Mouse (Mus musculus) MEL (cell line): Measurements from ENCODE around the gene A030005K14Rik. TPM values are rescaled to one million over a fixed set of nuclear protein-coding genes. Genes with fewer than 3 reads are reported as not detected.

Experiments used
- DNase-seq: peaks from one replicate; pipeline ENCODE4 v3.0.0; 2011; ENCODE audit warnings: low read depth, low spot score
- H3K27ac ChIP-seq: 2 replicates; pipeline ENCODE4 v1.5.1; 2012; ENCODE audit warnings: low read depth, mild to moderate bottlenecking, control low read depth, low read length, moderate library complexity; ENCODE audit not compliant: control insufficient read depth
- H3K27me3 ChIP-seq, 2 experiments: fragments of 150-350 bp in 1 of 2; sonication (generic) in 1 of 2; 2 replicates each; pipeline ENCODE4 v1.6.1; 2012; ENCODE audit warnings: low read length in 2 of 2, mild to moderate bottlenecking in 2 of 2, improper control_type of control experiment in 1 of 2, moderate library complexity in 1 of 2; ENCODE audit not compliant: insufficient read depth in 2 of 2, control insufficient read depth in 1 of 2
- H3K36me3 ChIP-seq, 2 experiments: 2 replicates each; pipeline ENCODE4 v1.6.1; 2012 to 2014; ENCODE audit warnings: low read length in 2 of 2, improper control_type of control experiment in 1 of 2, inconsistent platforms in 1 of 2, mild to moderate bottlenecking in 1 of 2; ENCODE audit not compliant: insufficient read depth in 2 of 2, control insufficient read depth in 1 of 2
- H3K4me1 ChIP-seq, 2 experiments: fragments of 150-350 bp in 1 of 2; sonication (generic) in 1 of 2; 2 replicates each; pipeline ENCODE4 v1.6.1; 2012; ENCODE audit warnings: low read length in 2 of 2, improper control_type of control experiment in 1 of 2, mild to moderate bottlenecking in 1 of 2; ENCODE audit not compliant: insufficient read depth in 2 of 2, control insufficient read depth in 1 of 2
- H3K4me3 ChIP-seq, 2 experiments: fragments of 150-350 bp in 1 of 2; sonication (generic) in 1 of 2; 2 replicates each; pipeline ENCODE4 v1.5.1; 2012; ENCODE audit warnings: low read depth in 2 of 2, low read length in 2 of 2, mild to moderate bottlenecking in 2 of 2, moderate library complexity in 2 of 2, control low read depth in 1 of 2, improper control_type of control experiment in 1 of 2; ENCODE audit not compliant: control insufficient read depth in 1 of 2, insufficient read depth in 1 of 2
- H3K79me2 ChIP-seq: 2 replicates; pipeline ENCODE4 v1.6.1; 2012; ENCODE audit warnings: mild to moderate bottlenecking, low read length, moderate library complexity; ENCODE audit not compliant: control insufficient read depth, poor library complexity, insufficient read depth
- H3K9ac ChIP-seq: 2 replicates; pipeline ENCODE4 v1.6.1; 2012; ENCODE audit warnings: low read depth, mild to moderate bottlenecking, control low read depth, low read length, moderate library complexity; ENCODE audit not compliant: control insufficient read depth, poor library complexity, severe bottlenecking
- H3K9me3 ChIP-seq: fragments of 150-350 bp; sonication (generic); replicated peaks from 2 replicates; pipeline ENCODE4 v1.6.1; 2012; ENCODE audit warnings: mild to moderate bottlenecking, low read length, improper control_type of control experiment, moderate library complexity; ENCODE audit not compliant: insufficient read depth
- BHLHE40 ChIP-seq: IDR thresholded peaks from 2 replicates; pipeline ENCODE4 v1.6.1; 2012; ENCODE audit warnings: low read depth, mild to moderate bottlenecking, inconsistent platforms, low read length, improper control_type of control experiment, borderline replicate concordance
- CHD2 ChIP-seq: IDR thresholded peaks from 2 replicates; pipeline ENCODE4 v1.6.1; 2011; ENCODE audit warnings: low read length, improper control_type of control experiment
- ELF1 ChIP-seq: IDR thresholded peaks from 2 replicates; pipeline ENCODE4 v1.6.1; 2014; ENCODE audit warnings: low read depth, mild to moderate bottlenecking, inconsistent platforms, low read length, improper control_type of control experiment, moderate library complexity
- GATA1 ChIP-seq: IDR thresholded peaks from 2 replicates; pipeline ENCODE4 v1.6.1; 2011; ENCODE audit warnings: low read depth, low read length, improper control_type of control experiment
- KAT2A ChIP-seq: conservative IDR thresholded peaks from 2 replicates; pipeline ENCODE4 v1.6.1; 2012; ENCODE audit warnings: low read depth, low read length, improper control_type of control experiment, inconsistent platforms
- MAFK ChIP-seq: IDR thresholded peaks from 2 replicates; pipeline ENCODE4 v1.6.1; 2011; ENCODE audit warnings: low read depth, mild to moderate bottlenecking, low read length, improper control_type of control experiment, borderline replicate concordance
- MYB ChIP-seq: IDR thresholded peaks from 2 replicates; pipeline ENCODE4 v1.6.1; 2011; ENCODE audit warnings: mild to moderate bottlenecking, low read depth, low read length, improper control_type of control experiment
- MYC ChIP-seq: IDR thresholded peaks from 2 replicates; pipeline ENCODE4 v1.6.1; 2011; ENCODE audit warnings: low read depth, mild to moderate bottlenecking, low read length, improper control_type of control experiment, moderate library complexity
- NRF1 ChIP-seq: IDR thresholded peaks from 2 replicates; pipeline ENCODE4 v1.6.1; 2014; ENCODE audit warnings: low read depth, mild to moderate bottlenecking, inconsistent platforms, low read length, improper control_type of control experiment, moderate library complexity; ENCODE audit not compliant: poor library complexity, insufficient read depth, severe bottlenecking
- POLR2AphosphoS2 ChIP-seq: IDR thresholded peaks from 2 replicates; pipeline ENCODE4 v1.6.1; 2011; ENCODE audit warnings: low read length, improper control_type of control experiment
- SMC3 ChIP-seq: IDR thresholded peaks from 2 replicates; pipeline ENCODE4 v1.6.1; 2011; ENCODE audit warnings: low read depth, low read length, improper control_type of control experiment
- TAL1 ChIP-seq: IDR thresholded peaks from 2 replicates; pipeline ENCODE4 v1.6.1; 2012; ENCODE audit warnings: mild to moderate bottlenecking, inconsistent platforms, low read length, moderate library complexity, mixed read lengths
- TBP ChIP-seq: IDR thresholded peaks from 2 replicates; pipeline ENCODE4 v1.8.0; 2011; ENCODE audit warnings: low read depth, low read length, improper control_type of control experiment
- UBTF ChIP-seq: IDR thresholded peaks from 2 replicates; pipeline ENCODE4 v1.6.1; 2012; ENCODE audit warnings: low read depth, mild to moderate bottlenecking, inconsistent platforms, low read length, improper control_type of control experiment, moderate library complexity, borderline replicate concordance; ENCODE audit not compliant: insufficient read depth
- USF1 ChIP-seq: IDR thresholded peaks from 2 replicates; pipeline ENCODE4 v1.6.1; 2014; ENCODE audit warnings: low read depth, mild to moderate bottlenecking, inconsistent platforms, low read length, improper control_type of control experiment, moderate library complexity
- USF2 ChIP-seq, 2 experiments: IDR thresholded peaks; 2 replicates each; pipeline ENCODE4 v1.6.1; 2011 to 2012; ENCODE audit warnings: improper control_type of control experiment in 2 of 2, low read length in 2 of 2, borderline replicate concordance in 1 of 2, inconsistent platforms in 1 of 2, low read depth in 1 of 2, mild to moderate bottlenecking in 1 of 2; ENCODE audit not compliant: insufficient read depth in 1 of 2
- ZMIZ1 ChIP-seq: IDR thresholded peaks from 2 replicates; pipeline ENCODE4 v1.6.1; 2012; ENCODE audit warnings: low read depth, mild to moderate bottlenecking, inconsistent platforms, low read length, improper control_type of control experiment, moderate library complexity
- ZNF384 ChIP-seq: IDR thresholded peaks from 2 replicates; pipeline ENCODE4 v1.6.1; 2012; ENCODE audit warnings: low read depth, mild to moderate bottlenecking, inconsistent platforms, low read length, improper control_type of control experiment
- polyA plus RNA-seq, 2 experiments: library from polyadenylated mRNA; stranded (reverse) in 1 of 2; unstranded in 1 of 2; fragments of >175 nt in 1 of 2; fragments of >200 nt in 1 of 2; gene quantifications; 2 replicates each; pipeline versions ENCODE4 v1.2.1 to v1.2.4; 2012; ENCODE audit warnings: low replicate concordance in 2 of 2, low read depth in 1 of 2; ENCODE audit not compliant: insufficient read length in 2 of 2, insufficient read depth in 1 of 2, missing spikeins in 1 of 2
- total RNA-seq: library from RNA; depleted of rRNA; stranded (reverse); fragments of 300-350 nt; gene quantifications from 2 replicates; pipeline ENCODE4 v1.2.3, GENCODE M21; 2012

Gene A030005K14Rik
- total and polyA plus RNA-seq, 3 experiments: not detected

- DNase-seq: no peak
These were observed 27.2 kb downstream of the A030005K14Rik start for GRCm38 (mm10) chr1:83031950-83032349.

GRCm38 (mm10) chr1:83016556-83016955 is 42.6 kb downstream of the A030005K14Rik start:
- H3K27ac ChIP-seq: no peak overlapping the region
- no peaks in the 10 kb centered on the region for H3K4me1 ChIP-seq
- TF ChIP-seq ELF1 (no peak), MYC (no peak), TAL1 (no peak), TBP (no peak), KAT2A (no peak), UBTF (no peak), NRF1 (no peak), ZMIZ1 (no peak), MYB (no peak), GATA1 (no peak), BHLHE40 (no peak)
- TF ChIP-seq, all 39 proteins: peak for 0
- Histone ChIP-seq H3K79me2 (no peaks in the 10 kb centered on the region), H3K9me3 (no peaks in the 10 kb centered on the region), H3K27me3 (no peaks in the 10 kb centered on the region), H3K9ac (no peak overlapping the region), H3K4me3 (no peak overlapping the region), H3K36me3 (no peaks in the 10 kb centered on the region)
- no peak for DNase-seq

More at GRCm38 (mm10) chr1:83031950-83032349, 27.2 kb downstream of the A030005K14Rik start:
- Histone ChIP-seq H3K9ac (no peak overlapping the region), H3K9me3 (no peaks in the 10 kb centered on the region), H3K36me3 (no peaks in the 10 kb centered on the region)
- TF ChIP-seq USF2 (IDR thresholded peaks at IDR 0.05; ENCODE audit: borderline replicate concordance in 1 of 2, insufficient read depth in 1 of 2, low read depth in 1 of 2, low read length in 2 of 2): no peak
- TF ChIP-seq POLR2AphosphoS2: no peak
- TF ChIP-seq USF1: no peak
- TF ChIP-seq MYB: no peak
- no peak for TF ChIP-seq ZNF384
- TF ChIP-seq SMC3: no peak
- TF ChIP-seq CHD2: no peak
- TF ChIP-seq BHLHE40: no peak
- TF ChIP-seq NRF1: no peak
- TF ChIP-seq KAT2A: no peak
- no peak for TF ChIP-seq MAFK
- TF ChIP-seq MYC: no peak
- TF ChIP-seq, all 39 proteins: peak for 0
- Histone ChIP-seq H3K4me1 (no peaks in the 10 kb centered on the region), H3K4me3 (no peak overlapping the region), H3K27ac (no peak overlapping the region), H3K27me3 (no peaks in the 10 kb centered on the region), H3K79me2 (no peaks in the 10 kb centered on the region)
